Mouse (Mus musculus) heart, embryonic 11.5 days (tissue): ENCODE measurements around the gene Cradd. TPM values are rescaled to one million over a fixed set of nuclear protein-coding genes. Genes with fewer than 3 reads are reported as not detected.

ENCODE experiments used
- ATAC-seq: fragments of 200-750 bp; cut with Nextera tagmentation; replicated peaks from 2 replicates; pipeline ENCODE4 v1.8.0; 2017; ENCODE audit warnings: moderate library complexity; ENCODE audit not compliant: insufficient number of reproducible peaks, low FRiP score, low TSS enrichment
- H3K27ac ChIP-seq: fragments of 300-500 bp; sonication (generic); 2 replicates; pipeline ENCODE4 v1.5.1; 2014; ENCODE audit warnings: mild to moderate bottlenecking, low read depth, low read length
- H3K27me3 ChIP-seq: fragments of 300-500 bp; sonication (generic); 2 replicates; pipeline ENCODE4 v1.6.1; 2014; ENCODE audit warnings: mild to moderate bottlenecking, low read length, mixed read lengths; ENCODE audit not compliant: control insufficient read depth, insufficient read depth
- H3K36me3 ChIP-seq: fragments of 300-500 bp; sonication (generic); 2 replicates; pipeline ENCODE4 v1.6.1; 2014; ENCODE audit warnings: mild to moderate bottlenecking, low read length, moderate library complexity, mixed read lengths; ENCODE audit not compliant: control insufficient read depth, insufficient read depth
- H3K4me1 ChIP-seq: fragments of 300-500 bp; sonication (generic); 2 replicates; pipeline ENCODE4 v1.6.1; 2014; ENCODE audit warnings: low read length; ENCODE audit not compliant: control insufficient read depth, insufficient read depth
- H3K4me2 ChIP-seq: fragments of 300-500 bp; sonication (generic); 2 replicates; pipeline ENCODE4 v1.6.1; 2014; ENCODE audit warnings: mild to moderate bottlenecking, moderate library complexity
- H3K4me3 ChIP-seq: fragments of 300-500 bp; sonication (generic); 2 replicates; pipeline ENCODE4 v1.5.1; 2014; ENCODE audit warnings: low read depth, low read length
- H3K9ac ChIP-seq: fragments of 300-500 bp; sonication (generic); 2 replicates; pipeline ENCODE4 v1.6.1; 2014; ENCODE audit warnings: mild to moderate bottlenecking, low read depth, low read length, moderate library complexity
- H3K9me3 ChIP-seq: fragments of 300-500 bp; sonication (generic); replicated peaks from 2 replicates; pipeline ENCODE4 v1.6.1; 2016; ENCODE audit warnings: low read length; ENCODE audit not compliant: control insufficient read depth
- WGBS: fragments of 180-500 bp; shearing (Covaris S2); extraction: QIAGEN DNeasy Blood & Tissue Kit; methylation state at CpG from one replicate; pipeline ENCODE4 v1.1.7; 2014; ENCODE audit not compliant: insufficient replicate concordance; 5-methylcytosine and 5-hydroxymethylcytosine counted together
- polyA plus RNA-seq: library from polyadenylated mRNA; unstranded; fragments of >200 nt; fragmentation: Nextera tagmentation; extraction: Ambion mirVana; gene quantifications from 2 replicates; pipeline ENCODE4 v1.2.1, GENCODE M21; 2014

Gene Cradd
- polyA plus RNA-seq, 1 experiment from 2014 or later = 10.6 TPM

- WGBS = 94% methylated on average over 3 of the region's 3 CpGs
- no peak overlapping the region for H3K4me3 ChIP-seq
- H3K27me3 ChIP-seq = no peaks in the 10 kb centered on the region
- H3K9ac ChIP-seq = no peak overlapping the region
- H3K36me3 ChIP-seq = no peaks in the 10 kb centered on the region
- H3K4me1 ChIP-seq = peaks cover 5% of the 10 kb centered on the region; the same call in 1 of the 2 replicates
- H3K27ac ChIP-seq = no peak overlapping the region
- H3K9me3 ChIP-seq = no peaks in the 10 kb centered on the region
- ATAC-seq = no peak
- no peak overlapping the region for H3K4me2 ChIP-seq
Observed at GRCm38 (mm10) chr10:95280327-95280726, 43.6 kb downstream of the Cradd start.

- no peak for ATAC-seq
- no peak overlapping the region for H3K4me3 ChIP-seq
- H3K9me3 ChIP-seq = no peaks in the 10 kb centered on the region
- H3K27me3 ChIP-seq = no peaks in the 10 kb centered on the region
- no peak overlapping the region for H3K27ac ChIP-seq
- H3K36me3 ChIP-seq = no peaks in the 10 kb centered on the region
- no peak overlapping the region for H3K9ac ChIP-seq
- H3K4me1 ChIP-seq = peaks cover 5% of the 10 kb centered on the region; the same call in 1 of the 2 replicates
- H3K4me2 ChIP-seq = no peak overlapping the region
- WGBS = 74% methylated on average over 1 of the region's 1 CpGs
Observed at GRCm38 (mm10) chr10:95279459-95279858, 44.5 kb downstream of the Cradd start.

GRCm38 (mm10) chr10:95278085-95278484 lies 45.8 kb downstream of the Cradd start:
- H3K27ac ChIP-seq = no peak overlapping the region
- 84% methylated on average over 11 of the region's 11 CpGs for WGBS
- H3K9ac ChIP-seq = no peak overlapping the region
- no peak overlapping the region for H3K4me3 ChIP-seq
- H3K9me3 ChIP-seq = no peaks in the 10 kb centered on the region
- H3K4me1 ChIP-seq = no peaks in the 10 kb centered on the region
- no peaks in the 10 kb centered on the region for H3K36me3 ChIP-seq
- ATAC-seq = no peak; the same call in 1 of the 2 replicates
- no peak overlapping the region for H3K4me2 ChIP-seq
- H3K27me3 ChIP-seq = no peaks in the 10 kb centered on the region

- no peak overlapping the region for H3K4me3 ChIP-seq
- no peaks in the 10 kb centered on the region for H3K36me3 ChIP-seq
- H3K27ac ChIP-seq = no peak overlapping the region
- no peaks in the 10 kb centered on the region for H3K4me1 ChIP-seq
- H3K27me3 ChIP-seq = no peaks in the 10 kb centered on the region
- H3K9ac ChIP-seq = no peak overlapping the region
- ATAC-seq = no peak
- WGBS = 81% methylated on average over 9 of the region's 9 CpGs
- H3K4me2 ChIP-seq = no peak overlapping the region
- H3K9me3 ChIP-seq = no peaks in the 10 kb centered on the region
Observed at GRCm38 (mm10) chr10:95275488-95275887, 48.4 kb downstream of the Cradd start.

GRCm38 (mm10) chr10:95273226-95273625 lies 50.7 kb downstream of the Cradd start:
- Histone ChIP-seq H3K4me1 (no peaks in the 10 kb centered on the region), H3K27me3 (no peaks in the 10 kb centered on the region), H3K9me3 (no peaks in the 10 kb centered on the region), H3K36me3 (no peaks in the 10 kb centered on the region), H3K4me3 (no peak overlapping the region), H3K4me2 (no peak overlapping the region), H3K27ac (no peak overlapping the region), H3K9ac (no peak overlapping the region)
- no peak for ATAC-seq
- 79% methylated on average over 13 of the region's 13 CpGs for WGBS

- H3K9ac ChIP-seq = no peak overlapping the region
- H3K9me3 ChIP-seq = no peaks in the 10 kb centered on the region
- H3K4me1 ChIP-seq = no peaks in the 10 kb centered on the region
- 78% methylated on average over 7 of the region's 7 CpGs for WGBS
- H3K27ac ChIP-seq = no peak overlapping the region
- no peak overlapping the region for H3K4me2 ChIP-seq
- H3K36me3 ChIP-seq = no peaks in the 10 kb centered on the region
- H3K27me3 ChIP-seq = no peaks in the 10 kb centered on the region
- ATAC-seq = no peak
- no peak overlapping the region for H3K4me3 ChIP-seq
Observed at GRCm38 (mm10) chr10:95269151-95269550, 54.8 kb downstream of the Cradd start.

GRCm38 (mm10) chr10:95268366-95268765 lies 55.6 kb downstream of the Cradd start:
- H3K36me3 ChIP-seq = no peaks in the 10 kb centered on the region
- ATAC-seq = no peak
- no peak overlapping the region for H3K4me2 ChIP-seq
- H3K9ac ChIP-seq = no peak overlapping the region
- no peaks in the 10 kb centered on the region for H3K9me3 ChIP-seq
- WGBS = 70% methylated on average over 5 of the region's 5 CpGs
- no peaks in the 10 kb centered on the region for H3K4me1 ChIP-seq
- no peak overlapping the region for H3K27ac ChIP-seq
- H3K27me3 ChIP-seq = no peaks in the 10 kb centered on the region
- no peak overlapping the region for H3K4me3 ChIP-seq

DNA sequence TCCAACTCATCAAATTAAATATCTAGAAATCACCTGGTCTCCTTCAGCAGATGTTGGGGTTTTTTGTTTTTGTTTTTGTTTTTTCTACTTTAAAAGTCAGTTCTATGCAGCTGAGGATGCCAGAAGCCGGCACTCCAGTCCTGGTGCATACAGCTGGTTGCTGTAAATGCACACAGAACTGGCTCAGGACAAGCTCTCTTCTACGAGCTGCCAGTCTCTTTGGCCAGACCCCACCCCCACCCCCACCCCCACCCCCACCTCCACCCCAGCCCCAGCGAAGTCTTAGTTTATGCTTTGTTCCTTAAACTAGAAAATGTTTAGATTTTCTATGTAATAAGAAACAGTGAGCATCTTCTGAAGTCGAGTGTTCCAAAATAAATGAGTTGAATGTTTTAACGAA lies 57.0 kb downstream of the Cradd start:
- no peaks in the 10 kb centered on the region for H3K27me3 ChIP-seq
- no peak overlapping the region for H3K4me2 ChIP-seq
- WGBS = 43% methylated on average over 5 of the region's 5 CpGs
- ATAC-seq = no peak
- H3K9me3 ChIP-seq = no peaks in the 10 kb centered on the region
- H3K4me1 ChIP-seq = peaks cover 4% of the 10 kb centered on the region; the same call in 1 of the 2 replicates
- no peak overlapping the region for H3K9ac ChIP-seq
- no peak overlapping the region for H3K4me3 ChIP-seq
- no peak overlapping the region for H3K27ac ChIP-seq
- no peaks in the 10 kb centered on the region for H3K36me3 ChIP-seq

DNA sequence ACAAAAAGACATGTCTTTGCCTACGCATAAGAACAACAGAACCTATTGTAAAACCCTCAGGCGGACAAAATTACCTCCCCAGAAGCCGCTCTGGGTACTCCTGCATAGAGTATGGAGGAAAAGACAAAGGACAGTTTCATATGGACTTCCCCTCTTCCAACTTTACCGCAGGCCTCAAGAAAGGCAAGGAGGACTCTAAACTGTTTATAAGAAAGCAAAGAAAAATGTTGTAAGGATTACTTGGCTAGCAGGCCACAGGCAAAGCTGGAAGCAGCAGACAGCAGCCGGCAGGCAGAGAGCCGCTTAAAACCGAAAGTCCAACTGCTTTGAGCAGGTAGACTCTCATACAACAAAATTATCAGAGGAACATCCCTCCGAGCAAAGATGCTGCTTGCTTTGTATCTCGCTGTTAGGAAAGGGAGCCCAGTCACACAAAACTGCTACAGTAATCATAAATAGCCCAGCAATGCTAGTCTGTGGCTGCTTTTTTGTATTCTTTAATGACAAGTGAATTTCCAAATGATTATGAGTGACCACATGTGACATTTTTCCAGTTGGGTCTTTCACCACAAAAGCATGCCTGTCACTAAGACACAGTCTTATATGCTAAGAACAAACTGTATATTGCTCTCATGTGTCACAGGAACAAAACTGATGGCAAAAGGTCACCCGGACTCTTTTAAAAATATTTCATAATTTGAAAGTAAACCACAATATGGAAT lies 57.7 kb downstream of the Cradd start:
- Histone ChIP-seq H3K36me3 (no peaks in the 10 kb centered on the region), H3K27ac (no peak overlapping the region), H3K9ac (no peak overlapping the region), H3K27me3 (no peaks in the 10 kb centered on the region), H3K4me1 (peaks cover 4% of the 10 kb centered on the region; the same call in 1 of the 2 replicates), H3K4me2 (no peak overlapping the region), H3K9me3 (no peaks in the 10 kb centered on the region), H3K4me3 (no peak overlapping the region)
- 68% methylated on average over 10 of the region's 10 CpGs for WGBS
- ATAC-seq = no peak
